In genomic region chr4:134485151-134485900, GRCm38 (mm10) we compare ENCODE assay signal across 15 mouse cellular contexts. TPM values are rescaled to one million over a fixed set of nuclear protein-coding genes. Genes with fewer than 3 reads are reported as not detected.
A peak's percentile ranks its signal among the peaks of the same experiment; 100 is the strongest.
DNase-seq lines count a peak whose midpoint lies in the region.
"Had no signal": no experiment of that assay in that cellular context is flagged by ENCODE, and none has a peak within 500 bp of the region (broad histone marks: within the 10 kb centered on the region; RNA-seq: fewer than 3 reads in every experiment).

No protein-coding gene starts in this region.

- DNase-seq in cerebellum, adult 9-11 months, result peak; percentile 74
- DNase-seq in cerebellum, postnatal 4 days (ENCODE audit: low spot score in 2 of 2), result no peak
- peak; percentile 83 to 84 for DNase-seq in kidney, adult 8-10 months
- DNase-seq in kidney, postnatal 4 days, result no peak
- peak; percentile 37 for DNase-seq in 416B (ENCODE audit: low read depth)
- peak; percentile 84 for DNase-seq in brain, adult 2 months (ENCODE audit: low read depth, low spot score)
- no peak for DNase-seq in urinary bladder, postnatal 36 days (ENCODE audit: low spot score in 2 of 2)
- DNase-seq in gastrocnemius, postnatal 25 days, result no peak
- DNase-seq: embryo, embryonic 11 days; heart, postnatal 14 days; layer of hippocampus, postnatal 36 days; lung, postnatal 14 days; spleen, adult 18-20 months; thymus, adult 2 months had no signal

RNA-seq across cellular contexts. Expression of gene Paqr7, which starts 11.2 kb away (rescaled TPM):
- total RNA-seq in gastrocnemius, postnatal 25 days (2021), result 1 to 10 TPM; 2.3 to 4.9 TPM

RNA-seq across cellular contexts. Expression of gene Stmn1, which starts 17.2 kb away (rescaled TPM):
- total RNA-seq in gastrocnemius, postnatal 25 days (2021), result 10 to 100 TPM in 1 of 2 experiments, 1 to 10 TPM in 1; 6.9 to 10.6 TPM

RNA-seq across cellular contexts. Expression of gene Aunip, which starts 25.5 kb away (rescaled TPM):
- total RNA-seq in gastrocnemius, postnatal 25 days (2021), result not detected
- total RNA-seq: monocyte, adult 5-6 weeks had no signal

RNA-seq across cellular contexts. Expression of gene Mtfr1l, which starts 49.9 kb away (rescaled TPM):
- total RNA-seq in gastrocnemius, postnatal 25 days (2021), result 100 to 1,000 TPM; 120 to 122 TPM

Comparison
In these comparisons a context has a peak if more than half of its experiments do, and no peak if none do; other contexts are left out.
1. DNase-seq: peak in cerebellum, adult 9-11 months (single experiment), kidney, adult 8-10 months (2 of 2), 416B (single experiment) and brain, adult 2 months (single experiment); none in cerebellum, postnatal 4 days (0 of 2), kidney, postnatal 4 days (0 of 2), urinary bladder, postnatal 36 days (0 of 2) and gastrocnemius, postnatal 25 days (single experiment).